Mouse (Mus musculus) lung, postnatal 0 days (tissue): Measurements from ENCODE around the gene E030018B13Rik. TPM values are rescaled to one million over a fixed set of nuclear protein-coding genes. Genes with fewer than 3 reads are reported as not detected.

Experiments used
- ATAC-seq: fragments of 200-750 bp; cut with Nextera tagmentation; 2 replicates; pipeline ENCODE4 v1.8.0; 2017; ENCODE audit warnings: moderate library complexity
- DNase-seq: peaks from one replicate; pipeline ENCODE4 v3.0.0-alpha.2; 2016; ENCODE audit warnings: low spot score
- H3K27ac ChIP-seq: fragments of 300-500 bp; sonication (generic); 2 replicates; pipeline ENCODE4 v1.5.1; 2014; ENCODE audit warnings: antibody characterized with exemption, mild to moderate bottlenecking, low read length, mixed read lengths
- H3K27me3 ChIP-seq: fragments of 300-500 bp; sonication (generic); replicated peaks from 2 replicates; pipeline ENCODE4 v1.6.1; 2014; ENCODE audit warnings: low read length, mixed read lengths; ENCODE audit not compliant: insufficient read depth
- H3K36me3 ChIP-seq: fragments of 300-500 bp; sonication (generic); 2 replicates; pipeline ENCODE4 v1.6.1; 2014; ENCODE audit warnings: low read length, mixed read lengths; ENCODE audit not compliant: insufficient read depth
- H3K4me1 ChIP-seq: fragments of 300-500 bp; sonication (generic); 2 replicates; pipeline ENCODE4 v1.6.1; 2014; ENCODE audit warnings: antibody characterized with exemption, low read depth, low read length, mixed read lengths; ENCODE audit not compliant: insufficient read depth
- H3K4me2 ChIP-seq: fragments of 300-500 bp; sonication (generic); replicated peaks from 2 replicates; pipeline ENCODE4 v1.6.1; 2014; ENCODE audit warnings: low read depth, mild to moderate bottlenecking, low read length, moderate library complexity, mixed read lengths
- H3K4me3 ChIP-seq: fragments of 300-500 bp; sonication (generic); 2 replicates; pipeline ENCODE4 v1.5.1; 2014; ENCODE audit warnings: low read depth, low read length
- H3K9ac ChIP-seq: fragments of 300-500 bp; sonication (generic); replicated peaks from 2 replicates; pipeline ENCODE4 v1.6.1; 2014; ENCODE audit warnings: low read depth, mild to moderate bottlenecking
- H3K9me3 ChIP-seq: fragments of 300-500 bp; sonication (generic); 2 replicates; pipeline ENCODE4 v1.6.1; 2016; ENCODE audit warnings: low read length, mixed read lengths
- CTCF ChIP-seq: IDR thresholded peaks from 2 replicates; pipeline ENCODE4 v1.5.1; 2016; ENCODE audit warnings: antibody characterized with exemption, mild to moderate bottlenecking
- EP300 ChIP-seq: IDR thresholded peaks from 2 replicates; pipeline ENCODE4 v1.6.1; 2016; ENCODE audit warnings: antibody characterized with exemption, mild to moderate bottlenecking, control low read depth
- WGBS: fragments of 180-500 bp; shearing (Covaris S2); extraction: QIAGEN DNeasy Blood & Tissue Kit; methylation state at CpG from one replicate; pipeline ENCODE4 v1.1.7; 2014; 5-methylcytosine and 5-hydroxymethylcytosine counted together
- polyA plus RNA-seq: library from polyadenylated mRNA; unstranded; fragments of >200 nt; fragmentation: Nextera tagmentation; extraction: Ambion mirVana; gene quantifications from 2 replicates; pipeline ENCODE4 v1.2.1, GENCODE M21; 2015

The E030018B13Rik gene
- polyA plus RNA-seq, result 0.18 and 0.27 TPM in 2 replicates

- H3K4me3 ChIP-seq, result no peak within 1 kb of the TSS
- no peaks in the 10 kb centered on the region for H3K9me3 ChIP-seq
- H3K36me3 ChIP-seq, result no peaks in the 10 kb centered on the region
- H3K27me3 ChIP-seq, result no peaks in the 10 kb centered on the region
- TF ChIP-seq CTCF, result no peak
- TF ChIP-seq EP300, result peak; percentile 26; the same call in 1 of the 2 replicates
- peak; percentile 52 for DNase-seq
- H3K27ac ChIP-seq, result peak within 1 kb of the TSS; percentile 97; the same call in 1 of the 2 replicates
- H3K4me2 ChIP-seq, result no peak within 1 kb of the TSS
- no peak within 1 kb of the TSS for H3K9ac ChIP-seq
- peaks cover 61% of the 10 kb centered on the region for H3K4me1 ChIP-seq
- 83% methylated on average over 6 of the region's 6 CpGs for WGBS
- no peak for ATAC-seq
These were observed at the start of gene E030018B13Rik for GRCm38 (mm10) chr7:63916268-63916907. Gene E030018B13Rik, plus strand, starts transcription at chr7:63916857.

GRCm38 (mm10) chr7:63868356-63868918 is 48.2 kb upstream of the E030018B13Rik start:
- no peak for DNase-seq
- no peaks in the 10 kb centered on the region for H3K9me3 ChIP-seq
- H3K4me3 ChIP-seq, result no peak overlapping the region
- no peak for TF ChIP-seq EP300
- WGBS, result 42% methylated on average over 6 of the region's 6 CpGs
- no peaks in the 10 kb centered on the region for H3K27me3 ChIP-seq
- no peak overlapping the region for H3K4me2 ChIP-seq
- no peaks in the 10 kb centered on the region for H3K4me1 ChIP-seq
- no peak overlapping the region for H3K9ac ChIP-seq
- H3K36me3 ChIP-seq, result no peaks in the 10 kb centered on the region
- ATAC-seq, result no peak
- H3K27ac ChIP-seq, result no peak overlapping the region

GRCm38 (mm10) chr7:63871698-63872097 is 45.0 kb upstream of the E030018B13Rik start:
- 69% methylated on average over 6 of the region's 6 CpGs for WGBS
- Histone ChIP-seq H3K9me3 (no peaks in the 10 kb centered on the region), H3K36me3 (no peaks in the 10 kb centered on the region), H3K27me3 (no peaks in the 10 kb centered on the region), H3K27ac (no peak overlapping the region), H3K9ac (no peak overlapping the region), H3K4me2 (no peak overlapping the region), H3K4me1 (no peaks in the 10 kb centered on the region; the same call in 1 of the 2 replicates), H3K4me3 (no peak overlapping the region)
- DNase-seq (no peak), ATAC-seq (no peak)
- TF ChIP-seq EP300 (no peak), CTCF (no peak)

GRCm38 (mm10) chr7:63873880-63874279 is 42.8 kb upstream of the E030018B13Rik start:
- 36% methylated on average over 12 of the region's 12 CpGs for WGBS
- Histone ChIP-seq H3K4me3 (no peak overlapping the region), H3K4me1 (no peaks in the 10 kb centered on the region; the same call in 1 of the 2 replicates), H3K4me2 (no peak overlapping the region), H3K27me3 (no peaks in the 10 kb centered on the region), H3K36me3 (no peaks in the 10 kb centered on the region), H3K27ac (no peak overlapping the region), H3K9ac (no peak overlapping the region), H3K9me3 (no peaks in the 10 kb centered on the region)
- ATAC-seq (no peak), DNase-seq (no peak)
- no peak for TF ChIP-seq CTCF
- no peak for TF ChIP-seq EP300

GRCm38 (mm10) chr7:63875686-63876085 is 41.0 kb upstream of the E030018B13Rik start:
- Histone ChIP-seq H3K4me1 (no peaks in the 10 kb centered on the region; the same call in 1 of the 2 replicates), H3K9me3 (no peaks in the 10 kb centered on the region), H3K4me3 (no peak overlapping the region), H3K27me3 (no peaks in the 10 kb centered on the region), H3K4me2 (no peak overlapping the region), H3K27ac (no peak overlapping the region), H3K36me3 (no peaks in the 10 kb centered on the region), H3K9ac (no peak overlapping the region)
- DNase-seq (no peak), ATAC-seq (peak; percentile 38; the same call in 1 of the 2 replicates)
- TF ChIP-seq EP300 (no peak), CTCF (no peak)

- Histone ChIP-seq H3K9me3 (no peaks in the 10 kb centered on the region), H3K4me2 (no peak overlapping the region), H3K9ac (no peak overlapping the region), H3K36me3 (no peaks in the 10 kb centered on the region), H3K4me3 (no peak overlapping the region), H3K27ac (no peak overlapping the region), H3K4me1 (no peaks in the 10 kb centered on the region; the same call in 1 of the 2 replicates), H3K27me3 (no peaks in the 10 kb centered on the region)
- DNase-seq, result no peak
- ATAC-seq, result no peak
- TF ChIP-seq CTCF (no peak), EP300 (no peak)
- 63% methylated on average over 2 of the region's 2 CpGs for WGBS
These were observed 40.0 kb upstream of the E030018B13Rik start for GRCm38 (mm10) chr7:63876640-63877039.
